In genomic region chr14:54857891-54858290, GRCm38 (mm10) we compare ENCODE assay signal across 20 mouse cellular contexts. TPM values are rescaled to one million over a fixed set of nuclear protein-coding genes. Genes with fewer than 3 reads are reported as not detected.
DNase-seq lines count a peak whose midpoint lies in the region; ATAC-seq lines count a peak whose summit lies in the region.
"Had no signal": no experiment of that assay in that cellular context is flagged by ENCODE, and none has a peak within 500 bp of the region (broad histone marks: within the 10 kb centered on the region; RNA-seq: fewer than 3 reads in every experiment).

No protein-coding gene starts in this region.

- H3K4me2 ChIP-seq in hindbrain, embryonic 12.5 days (replicated peaks) = no peak overlapping the region
- no peak overlapping the region for H3K4me2 ChIP-seq in hindbrain, embryonic 16.5 days (ENCODE audit: low read length)
- H3K4me2 ChIP-seq: heart, embryonic 12.5 days; hindbrain, embryonic 15.5 days; kidney, embryonic 15.5 days; limb, embryonic 15.5 days had no signal

- H3K4me1 ChIP-seq in hindbrain, embryonic 12.5 days = no peaks in the 10 kb centered on the region
- H3K4me1 ChIP-seq in hindbrain, embryonic 16.5 days (ENCODE audit: control insufficient read depth, insufficient read depth, low read depth, low read length) = no peaks in the 10 kb centered on the region; the same call in 1 of the 2 replicates
- H3K4me1 ChIP-seq: heart, embryonic 12.5 days; limb, embryonic 15.5 days had no signal

- 0 out of 2 replicates have a peak overlapping the region, but pooled peaks have one; percentile 13 for H3K9ac ChIP-seq in hindbrain, embryonic 12.5 days
- no peak overlapping the region for H3K9ac ChIP-seq in hindbrain, embryonic 16.5 days (ENCODE audit: low read depth, low read length)
- H3K9ac ChIP-seq: heart, embryonic 12.5 days; hindbrain, embryonic 15.5 days; kidney, embryonic 15.5 days; limb, embryonic 15.5 days; liver, postnatal 0 days had no signal

- no peak overlapping the region for H3K27ac ChIP-seq in hindbrain, embryonic 12.5 days
- H3K27ac ChIP-seq in hindbrain, embryonic 16.5 days (ENCODE audit: low read depth, low read length) = no peak overlapping the region
- H3K27ac ChIP-seq: hindbrain, embryonic 15.5 days; kidney, embryonic 15.5 days; limb, embryonic 15.5 days; stomach, postnatal 0 days had no signal

- no peaks in the 10 kb centered on the region for H3K9me3 ChIP-seq in hindbrain, embryonic 12.5 days (replicated peaks)
- no peaks in the 10 kb centered on the region for H3K9me3 ChIP-seq in hindbrain, embryonic 16.5 days (ENCODE audit: control insufficient read depth, low read length)
- H3K9me3 ChIP-seq: heart, embryonic 12.5 days; hindbrain, embryonic 15.5 days; kidney, embryonic 15.5 days; limb, embryonic 15.5 days had no signal

- DNase-seq in brain, adult 2 months (ENCODE audit: low read depth, low spot score) = peak; percentile 92
- DNase-seq in cerebellum, adult 11-12 months = peak; percentile 81
- DNase-seq in cerebellum, postnatal 14 days = peak; percentile 81 to 83
- no peak for DNase-seq in heart, adult 9 months (ENCODE audit: low spot score in 2 of 2)
- DNase-seq: B cell, adult 2 months; kidney, postnatal 4 days; liver, postnatal 0 days; lung, postnatal 10 days; retina, postnatal 1 day had no signal

- WGBS in hindbrain, embryonic 12.5 days = 94% methylated on average over 9 of the region's 9 CpGs
- 90% methylated on average over 9 of the region's 9 CpGs for WGBS in hindbrain, embryonic 16.5 days

- no peaks in the 10 kb centered on the region for H3K27me3 ChIP-seq in hindbrain, embryonic 12.5 days
- no peaks in the 10 kb centered on the region for H3K27me3 ChIP-seq in hindbrain, embryonic 16.5 days (replicated peaks; ENCODE audit: control insufficient read depth, insufficient read depth, low read length)
- H3K27me3 ChIP-seq: heart, embryonic 12.5 days; hindbrain, embryonic 15.5 days; kidney, embryonic 15.5 days; limb, embryonic 15.5 days had no signal

- H3K4me3 ChIP-seq in hindbrain, embryonic 12.5 days = no peak overlapping the region
- H3K4me3 ChIP-seq in hindbrain, embryonic 16.5 days (ENCODE audit: low read length) = no peak overlapping the region
- H3K4me3 ChIP-seq: heart, embryonic 12.5 days; hindbrain, embryonic 15.5 days; kidney, embryonic 15.5 days; limb, embryonic 15.5 days had no signal

- H3K36me3 ChIP-seq in hindbrain, embryonic 12.5 days = peaks cover 32% of the 10 kb centered on the region
- H3K36me3 ChIP-seq in hindbrain, embryonic 16.5 days (ENCODE audit: control insufficient read depth, insufficient read depth, low read length) = peaks cover 13% of the 10 kb centered on the region

- ATAC-seq in hindbrain, embryonic 12.5 days (ENCODE audit: low FRiP score) = no peak
- no peak for ATAC-seq in hindbrain, embryonic 16.5 days
- ATAC-seq in megakaryocyte, adult 5-6 weeks (ENCODE audit: poor library complexity, severe bottlenecking) = no peak
- ATAC-seq: forebrain, embryonic 14.5 days; intestine, postnatal 0 days; liver, postnatal 0 days; midbrain, embryonic 16.5 days had no signal

RNA-seq across cellular contexts. Expression of gene Homez, which starts 12.9 kb away (rescaled TPM):
- polyA plus RNA-seq in hindbrain, embryonic 12.5 days (2016; fragmentation: Nextera tagmentation; extraction: Ambion mirVana) = 11.0 and 14.0 TPM in 2 replicates
- polyA plus RNA-seq in hindbrain, embryonic 16.5 days (2015; fragmentation: Nextera tagmentation; extraction: Ambion mirVana) = 11.2 and 12.9 TPM in 2 replicates
- 6.3 and 6.8 TPM in 2 replicates for total RNA-seq in megakaryocyte, adult 5-6 weeks (2015)
- 4.6 and 13.3 TPM in 2 replicates for total RNA-seq in megakaryocyte, adult 5-6 weeks (2017)

RNA-seq across cellular contexts. Expression of gene Ppp1r3e, which starts 19.5 kb away (rescaled TPM):
- 0.48 and 1.5 TPM in 2 replicates for polyA plus RNA-seq in hindbrain, embryonic 12.5 days (2016; fragmentation: Nextera tagmentation; extraction: Ambion mirVana)
- 4.1 and 5.3 TPM in 2 replicates for polyA plus RNA-seq in hindbrain, embryonic 16.5 days (2015; fragmentation: Nextera tagmentation; extraction: Ambion mirVana)
- total RNA-seq in megakaryocyte, adult 5-6 weeks (2015) = 9.8 and 11.9 TPM in 2 replicates
- 0.22 and 1.8 TPM in 2 replicates for total RNA-seq in megakaryocyte, adult 5-6 weeks (2017)

RNA-seq across cellular contexts. Expression of gene Bcl2l2, which starts 25.3 kb away (rescaled TPM):
- 3.6 and 3.7 TPM in 2 replicates for polyA plus RNA-seq in hindbrain, embryonic 12.5 days (2016; fragmentation: Nextera tagmentation; extraction: Ambion mirVana)
- polyA plus RNA-seq in hindbrain, embryonic 16.5 days (2015; fragmentation: Nextera tagmentation; extraction: Ambion mirVana) = 4.8 and 5.9 TPM in 2 replicates
- 2.1 and 3.0 TPM in 2 replicates for total RNA-seq in megakaryocyte, adult 5-6 weeks (2015)
- total RNA-seq in megakaryocyte, adult 5-6 weeks (2017) = 4.4 and 6.2 TPM in 2 replicates

RNA-seq across cellular contexts. Expression of gene Gm20521, which starts 25.4 kb away (rescaled TPM):
- 0.32 TPM in 1 of 2 replicates, not detected in the other for polyA plus RNA-seq in hindbrain, embryonic 12.5 days (2016; fragmentation: Nextera tagmentation; extraction: Ambion mirVana)
- 0.14 TPM in 1 of 2 replicates, not detected in the other for polyA plus RNA-seq in hindbrain, embryonic 16.5 days (2015; fragmentation: Nextera tagmentation; extraction: Ambion mirVana)
- not detected in 2 replicates for total RNA-seq in megakaryocyte, adult 5-6 weeks (2015)
- total RNA-seq in megakaryocyte, adult 5-6 weeks (2017) = not detected in 2 replicates
- polyA plus RNA-seq: forebrain, embryonic 14.5 days; heart, embryonic 12.5 days; hindbrain, embryonic 15.5 days; midbrain, embryonic 16.5 days had no signal

RNA-seq across cellular contexts. Expression of gene Pabpn1, which starts 34.4 kb away (rescaled TPM):
- polyA plus RNA-seq in hindbrain, embryonic 12.5 days (2016; fragmentation: Nextera tagmentation; extraction: Ambion mirVana) = 200 and 201 TPM in 2 replicates
- 127 and 130 TPM in 2 replicates for polyA plus RNA-seq in hindbrain, embryonic 16.5 days (2015; fragmentation: Nextera tagmentation; extraction: Ambion mirVana)
- 48.9 and 67.2 TPM in 2 replicates for total RNA-seq in megakaryocyte, adult 5-6 weeks (2015)
- total RNA-seq in megakaryocyte, adult 5-6 weeks (2017) = 153 and 165 TPM in 2 replicates

Comparison
In these comparisons a context has a peak if more than half of its experiments do, and no peak if none do; other contexts are left out.
1. DNase-seq: peak in brain, adult 2 months (single experiment), cerebellum, adult 11-12 months (single experiment) and cerebellum, postnatal 14 days (2 of 2); none in heart, adult 9 months (0 of 2).